Mouse (Mus musculus) neural tube, embryonic 12.5 days (tissue): Measurements from ENCODE around the gene Olfr1351. TPM values are rescaled to one million over a fixed set of nuclear protein-coding genes. Genes with fewer than 3 reads are reported as not detected.
"Not testable (repeated sequence)": the region's sequence is repeated elsewhere in the genome, so short reads cannot be mapped to it uniquely, and the experiment has no call there.

Experiments
- ATAC-seq: fragments of 200-750 bp; cut with Nextera tagmentation; 2 replicates; pipeline ENCODE4 v1.8.0; 2017; ENCODE audit warnings: low read depth, mild to moderate bottlenecking, moderate TSS enrichment, moderate library complexity; ENCODE audit not compliant: low FRiP score
- H3K27ac ChIP-seq: fragments of 300-500 bp; sonication (generic); 2 replicates; pipeline ENCODE4 v1.5.1; 2016
- H3K27me3 ChIP-seq: fragments of 300-500 bp; sonication (generic); replicated peaks from 2 replicates; pipeline ENCODE4 v1.6.1; 2016; ENCODE audit warnings: mild to moderate bottlenecking
- H3K36me3 ChIP-seq: fragments of 300-500 bp; sonication (generic); 2 replicates; pipeline ENCODE4 v1.6.1; 2016; ENCODE audit warnings: mild to moderate bottlenecking
- H3K4me1 ChIP-seq: fragments of 300-500 bp; sonication (generic); 2 replicates; pipeline ENCODE4 v1.6.1; 2016
- H3K4me2 ChIP-seq: fragments of 300-500 bp; sonication (generic); replicated peaks from 2 replicates; pipeline ENCODE4 v1.6.1; 2016; ENCODE audit warnings: mild to moderate bottlenecking
- H3K4me3 ChIP-seq: fragments of 300-500 bp; sonication (generic); 2 replicates; pipeline ENCODE4 v1.5.1; 2016
- H3K9ac ChIP-seq: fragments of 300-500 bp; sonication (generic); 2 replicates; pipeline ENCODE4 v1.6.1; 2016; ENCODE audit warnings: mild to moderate bottlenecking
- H3K9me3 ChIP-seq: fragments of 300-500 bp; sonication (generic); 2 replicates; pipeline ENCODE4 v1.6.1; 2016; ENCODE audit warnings: mild to moderate bottlenecking
- WGBS: fragments of 180-500 bp; shearing (Covaris S2); methylation state at CpG from one replicate; pipeline ENCODE4 v1.1.7; 2016; 5-methylcytosine and 5-hydroxymethylcytosine counted together
- polyA plus RNA-seq: library from polyadenylated mRNA; unstranded; fragments of >200 nt; fragmentation: Nextera tagmentation; extraction: Ambion mirVana; gene quantifications from 2 replicates; pipeline ENCODE4 v1.2.1, GENCODE M21; 2016

Gene Olfr1351
- not detected in 2 replicates for polyA plus RNA-seq

DNA sequence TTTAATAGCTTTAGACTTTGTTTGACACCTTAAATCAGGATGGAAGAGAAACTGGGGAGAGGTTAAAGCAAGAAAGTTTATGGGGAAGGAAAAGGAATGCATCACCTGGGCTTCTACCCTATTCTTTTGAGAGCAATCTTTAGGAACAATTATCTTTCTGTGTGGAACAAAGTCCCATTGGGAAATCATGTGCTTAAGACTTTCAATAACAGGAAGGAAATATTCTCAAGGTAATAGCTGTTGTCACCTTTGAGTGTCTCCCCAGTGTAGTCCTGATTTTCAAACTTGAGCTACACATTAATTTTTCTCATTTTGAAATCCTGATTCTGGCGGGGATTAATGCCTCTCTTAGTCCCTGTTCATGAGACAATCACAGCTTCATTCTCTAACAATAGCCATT, at the start of gene Olfr1351:
Gene Olfr1351 (plus strand): TSS at position 301 of the 400 bp plus-strand sequence.
- Histone ChIP-seq H3K27ac (no peak within 1 kb of the TSS), H3K4me3 (no peak within 1 kb of the TSS), H3K27me3 (no peaks in the 10 kb centered on the region), H3K4me1 (no peaks in the 10 kb centered on the region), H3K9ac (no peak within 1 kb of the TSS), H3K9me3 (no peaks in the 10 kb centered on the region), H3K36me3 (no peaks in the 10 kb centered on the region), H3K4me2 (no peak within 1 kb of the TSS)
- 81% methylated on average over 1 of the region's 1 CpGs for WGBS
- no peak for ATAC-seq

DNA sequence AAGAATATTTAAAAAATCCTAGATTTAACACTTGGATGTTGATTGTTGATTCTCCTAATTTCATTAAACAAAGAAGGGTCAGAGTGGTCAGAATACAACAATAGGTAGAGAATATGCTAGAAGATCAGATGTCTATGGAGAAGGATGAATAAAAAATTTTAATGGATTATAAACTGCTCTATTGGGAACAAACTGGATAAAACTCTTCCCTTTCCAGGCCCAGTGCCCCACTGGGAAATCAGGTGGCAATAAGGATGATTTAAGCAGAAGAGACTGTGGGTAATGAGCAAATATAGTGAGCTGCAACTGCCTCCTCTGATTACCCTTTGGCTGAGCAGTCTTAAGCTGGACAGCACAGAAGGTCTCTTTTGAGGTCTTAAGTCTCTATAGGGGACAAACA, 49.3 kb upstream of the Olfr1351 start, which contains the start of gene Olfr1353:
Gene Olfr1353 (plus strand): TSS at position 301 of the 400 bp plus-strand sequence.
- not testable (repeated sequence) for H3K9ac ChIP-seq, H3K9me3 ChIP-seq, H3K4me3 ChIP-seq, H3K4me1 ChIP-seq, H3K27ac ChIP-seq, H3K4me2 ChIP-seq, H3K27me3 ChIP-seq, H3K36me3 ChIP-seq, ATAC-seq

DNA sequence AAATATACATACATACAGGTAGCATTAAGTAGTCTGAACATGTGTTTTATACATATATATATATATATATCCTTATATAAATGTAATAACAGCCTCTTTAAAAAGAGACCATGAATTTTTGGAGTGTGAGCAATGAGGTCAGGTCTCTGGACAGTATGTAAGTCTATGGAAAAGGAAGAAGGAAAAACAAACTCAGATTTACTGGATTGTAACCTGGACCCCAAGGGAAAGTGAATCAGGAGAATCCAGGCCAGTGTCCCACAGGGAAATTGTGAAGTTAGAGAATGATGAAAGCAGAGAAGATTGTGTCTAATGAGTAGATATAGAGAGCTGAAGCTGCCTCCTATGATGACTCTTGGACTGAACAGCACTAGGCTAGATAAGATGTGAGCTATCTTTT, 31.5 kb upstream of the Olfr1351 start, which contains the start of gene Olfr1352:
Gene Olfr1352 (plus strand): TSS at position 301 of the 400 bp plus-strand sequence.
- no peak within 1 kb of the TSS for H3K27ac ChIP-seq
- no peaks in the 10 kb centered on the region for H3K36me3 ChIP-seq
- no peaks in the 10 kb centered on the region for H3K4me1 ChIP-seq
- H3K4me2 ChIP-seq, result no peak within 1 kb of the TSS
- no peak for ATAC-seq
- no peak within 1 kb of the TSS for H3K9ac ChIP-seq
- no peak within 1 kb of the TSS for H3K4me3 ChIP-seq
- no peaks in the 10 kb centered on the region for H3K9me3 ChIP-seq
- no peaks in the 10 kb centered on the region for H3K27me3 ChIP-seq

DNA sequence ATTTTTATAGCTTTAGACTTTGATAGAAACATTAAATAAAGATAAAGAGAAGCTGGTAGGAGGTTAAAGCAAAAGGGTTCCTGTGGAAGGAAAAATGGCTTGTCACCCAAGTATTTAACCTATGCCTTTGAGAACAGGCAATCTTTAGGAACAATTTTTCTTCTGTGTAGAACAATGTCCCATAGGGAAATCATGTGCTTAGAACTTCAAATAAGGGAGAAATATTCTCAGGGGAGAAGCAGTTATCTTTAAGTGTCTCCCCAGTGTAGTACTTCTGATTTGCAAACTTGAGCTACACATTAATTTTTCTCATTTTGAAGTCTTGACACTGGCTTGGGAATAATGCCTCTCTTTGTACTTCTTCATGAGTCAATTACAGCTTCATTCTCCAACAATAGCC, 16.2 kb downstream of the Olfr1351 start, which contains the start of gene Olfr57:
Gene Olfr57 (plus strand): TSS at position 301 of the 400 bp plus-strand sequence.
- Histone ChIP-seq H3K9ac (no peak within 1 kb of the TSS), H3K4me1 (no peaks in the 10 kb centered on the region), H3K36me3 (no peaks in the 10 kb centered on the region), H3K27ac (no peak within 1 kb of the TSS), H3K4me3 (no peak within 1 kb of the TSS), H3K9me3 (peaks cover 6% of the 10 kb centered on the region; the same call in 1 of the 2 replicates), H3K27me3 (no peaks in the 10 kb centered on the region), H3K4me2 (no peak within 1 kb of the TSS)
- no peak for ATAC-seq

DNA sequence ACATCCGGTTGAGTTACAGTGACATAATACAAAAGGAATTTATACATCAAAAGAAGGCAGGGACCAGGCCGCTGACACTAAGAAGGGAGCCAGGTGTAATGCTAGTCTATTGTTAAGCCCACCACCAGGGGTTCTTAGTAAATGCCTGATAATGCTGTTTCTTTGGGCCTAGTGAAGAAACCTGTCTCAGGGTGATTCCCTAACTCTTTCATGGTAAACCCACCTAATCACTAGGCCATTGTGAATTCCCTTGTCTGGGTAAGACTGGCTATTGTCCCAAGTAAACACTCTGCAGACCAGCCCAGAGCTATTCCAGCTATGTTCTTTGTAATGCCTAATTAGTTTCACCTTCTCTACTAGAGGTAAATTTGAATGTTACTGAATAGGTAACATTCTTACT, 30.2 kb downstream of the Olfr1351 start:
- ATAC-seq, H3K27me3 ChIP-seq, H3K27ac ChIP-seq, H3K36me3 ChIP-seq, H3K4me1 ChIP-seq, H3K4me3 ChIP-seq, H3K9ac ChIP-seq, H3K4me2 ChIP-seq: not testable (repeated sequence)
- peaks cover 21% of the 10 kb centered on the region for H3K9me3 ChIP-seq
- WGBS, result 88% methylated on average over 2 of the region's 2 CpGs

DNA sequence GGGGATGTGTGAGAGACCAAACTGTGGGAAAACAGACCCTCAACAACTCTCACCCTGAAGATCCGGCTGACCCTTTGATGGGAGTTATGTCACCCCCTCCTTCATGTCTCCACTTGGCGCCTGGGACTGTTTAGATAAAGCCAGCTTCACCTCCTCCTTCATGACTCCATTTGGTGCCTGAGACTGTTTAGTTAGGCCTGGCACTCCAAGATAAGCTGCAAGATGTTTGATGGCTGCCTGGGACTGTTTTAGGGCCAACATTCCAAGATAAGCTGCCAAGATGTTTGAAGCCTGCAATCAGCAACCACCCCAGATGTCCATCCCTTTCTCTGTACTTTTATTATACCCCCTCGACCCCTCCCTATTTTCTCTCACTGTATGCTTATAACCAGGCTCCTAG, 45.1 kb downstream of the Olfr1351 start:
- 83% methylated on average over 3 of the region's 3 CpGs for WGBS
- Histone ChIP-seq H3K9me3 (peaks cover 29% of the 10 kb centered on the region), H3K36me3 (peaks cover 48% of the 10 kb centered on the region)
- not testable (repeated sequence) for H3K4me3 ChIP-seq, H3K9ac ChIP-seq, ATAC-seq, H3K27me3 ChIP-seq, H3K27ac ChIP-seq, H3K4me2 ChIP-seq, H3K4me1 ChIP-seq

Other genes with a start within 250 kb of the Olfr1351 start
- 1.8 and 2.8 TPM in 2 replicates for gene Slc1a6, start 232.0 kb upstream of the Olfr1351 start, polyA plus RNA-seq
- gene Olfr1356, start 160.3 kb upstream of the Olfr1351 start, polyA plus RNA-seq, result not detected in 2 replicates
- gene Olfr1355, start 136.9 kb upstream of the Olfr1351 start, polyA plus RNA-seq, result not detected in 2 replicates
- not detected in 2 replicates for gene Olfr1354, start 99.3 kb upstream of the Olfr1351 start, polyA plus RNA-seq
- not detected in 2 replicates for gene Olfr8, start 61.8 kb upstream of the Olfr1351 start, polyA plus RNA-seq
- gene Olfr1353, start 49.2 kb upstream of the Olfr1351 start, polyA plus RNA-seq, result not detected in 2 replicates
- not detected in 2 replicates for gene Olfr1352, start 31.4 kb upstream of the Olfr1351 start, polyA plus RNA-seq
- gene Olfr57, start 16.3 kb downstream of the Olfr1351 start, polyA plus RNA-seq, result 0.15 and 0.24 TPM in 2 replicates
- 44.8 and 45.3 TPM in 2 replicates for gene 2610008E11Rik, start 85.1 kb downstream of the Olfr1351 start, polyA plus RNA-seq
- gene Vmn2r80, start 136.3 kb downstream of the Olfr1351 start, polyA plus RNA-seq, result not detected in 2 replicates
- not detected in 2 replicates for gene Vmn2r81, start 235.2 kb downstream of the Olfr1351 start, polyA plus RNA-seq